In genomic region chr12:70374976-70375375, GRCm38 (mm10) we compare ENCODE assay signal across 25 mouse cellular contexts. TPM values are rescaled to one million over a fixed set of nuclear protein-coding genes. Genes with fewer than 3 reads are reported as not detected.
DNase-seq lines count a peak whose midpoint lies in the region; ATAC-seq and TF ChIP-seq lines count a peak whose summit lies in the region.
"Had no signal": no experiment of that assay in that cellular context is flagged by ENCODE, and none has a peak within 500 bp of the region (broad histone marks: within the 10 kb centered on the region; RNA-seq: fewer than 3 reads in every experiment).

No protein-coding gene starts in this region.

- H3K4me3 ChIP-seq in layer of hippocampus, adult 2 months, result no peak overlapping the region
- H3K4me3 ChIP-seq: embryonic facial prominence, embryonic 10.5 days; embryonic facial prominence, embryonic 12.5 days; forebrain, embryonic 13.5 days; forebrain, embryonic 15.5 days had no signal

- peak; percentile 33 to 51 for DNase-seq in frontal cortex, postnatal 36 days (ENCODE audit: low spot score in 2 of 2)
- no peak for DNase-seq in layer of hippocampus, adult 2 months (ENCODE audit: low spot score in 2 of 2)
- DNase-seq in layer of hippocampus, postnatal 25 days (ENCODE audit: extremely low spot score in 1 of 2, low spot score in 1 of 2), result no peak
- DNase-seq in right cerebral cortex, adult 18-20 months, result peak; percentile 55
- no peak for DNase-seq in right cerebral cortex, postnatal 25 days
- DNase-seq: adrenal gland, adult 8-10 months; adrenal gland, postnatal 14 days; adrenal gland, postnatal 36 days; B cell, adult 2 months; cerebellum, adult 11 months; cerebellum, adult 18-20 months; cerebellum, adult 8-10 months; cerebellum, adult 9-11 months; cerebellum, postnatal 14 days; cerebellum, postnatal 36 days; forebrain, postnatal 0 days had no signal

- no peak for TF ChIP-seq CTCF in layer of hippocampus, adult 2 months (conservative IDR thresholded peaks at IDR 0.05)

- peak overlapping the region; percentile 11; the same call in 1 of the 2 replicates for H3K27ac ChIP-seq in layer of hippocampus, adult 2 months
- H3K27ac ChIP-seq: embryonic facial prominence, embryonic 10.5 days; embryonic facial prominence, embryonic 12.5 days; forebrain, embryonic 13.5 days; forebrain, embryonic 15.5 days had no signal

- ATAC-seq in frontal cortex, adult (ENCODE audit: low TSS enrichment), result no peak
- ATAC-seq: activated CD4-positive, CD25-positive, alpha-beta regulatory T cell, adult 4 months; CD4-positive, CD25-positive, alpha-beta regulatory T cell, adult 4 months; forebrain, embryonic 13.5 days; forebrain, embryonic 15.5 days; forebrain, postnatal 0 days; Patski had no signal

RNA-seq across cellular contexts. Expression of gene Trim9, which starts 27.6 kb away (rescaled TPM):
- 100 to 1,000 TPM; 306 to 310 TPM for total RNA-seq in layer of hippocampus, adult 2 months (2021)
- 100 to 1,000 TPM; 295 to 339 TPM for total RNA-seq in layer of hippocampus, postnatal 25 days (2021)
- total RNA-seq: CH12.LX had no signal

Comparison
In these comparisons a context has a peak if more than half of its experiments do, and no peak if none do; other contexts are left out.
1. DNase-seq: peak in frontal cortex, postnatal 36 days (2 of 2) and right cerebral cortex, adult 18-20 months (single experiment); none in layer of hippocampus, adult 2 months (0 of 2), layer of hippocampus, postnatal 25 days (0 of 2) and right cerebral cortex, postnatal 25 days (single experiment).